ENCODE assay signal across 18 mouse cellular contexts in the genomic region with DNA sequence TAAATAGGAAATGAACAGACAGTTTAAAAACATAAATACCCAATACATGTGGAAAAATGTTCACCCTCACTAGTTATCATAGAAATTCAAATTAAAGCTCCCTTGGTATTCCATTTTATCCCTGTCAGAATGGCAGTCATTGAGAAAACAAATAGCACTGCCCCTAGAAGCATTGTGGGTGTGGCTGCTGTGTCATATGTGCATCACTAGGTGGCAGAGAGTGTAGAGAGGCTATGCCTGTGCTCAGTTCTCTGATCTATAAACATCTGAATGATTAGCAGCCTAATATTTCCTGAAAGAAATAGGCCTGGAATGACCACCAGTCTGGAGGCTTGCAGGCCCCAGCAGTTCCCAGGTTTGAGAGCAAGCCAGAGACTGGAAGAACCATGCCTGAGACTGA.
DNase-seq lines count a peak whose midpoint lies in the region; ATAC-seq and TF ChIP-seq lines count a peak whose summit lies in the region.
"Had no signal": no experiment of that assay in that cellular context is flagged by ENCODE, and none has a peak within 500 bp of the region (broad histone marks: within the 10 kb centered on the region; RNA-seq: fewer than 3 reads in every experiment).

No protein-coding gene starts in this region.

- peak; percentile 39 for DNase-seq in CD4-positive, CD25-positive, alpha-beta regulatory T cell, adult 2 months (ENCODE audit: low read depth, low spot score)
- no peak for DNase-seq in kidney, postnatal 0 days (ENCODE audit: low spot score)
- peak; percentile 19 for DNase-seq in thymus, postnatal 0 days (ENCODE audit: low spot score)
- no peak for DNase-seq in thymus, postnatal 10 days (ENCODE audit: low spot score in 2 of 2)
- no peak for DNase-seq in stomach, postnatal 0 days (ENCODE audit: low spot score)
- DNase-seq in adrenal gland, adult 18-20 months (ENCODE audit: low spot score in 2 of 2): no peak
- DNase-seq: adrenal gland, postnatal 36 days; cerebellum, adult 8-10 months; forebrain, postnatal 0 days; thymus, adult 2 months had no signal

- no peak overlapping the region for H3K9ac ChIP-seq in kidney, postnatal 0 days (ENCODE audit: low read depth, low read length)
- no peak overlapping the region for H3K9ac ChIP-seq in kidney, embryonic 14.5 days (ENCODE audit: low read depth, low read length)
- H3K9ac ChIP-seq in stomach, postnatal 0 days (ENCODE audit: low read length): no peak overlapping the region
- H3K9ac ChIP-seq: embryonic facial prominence, embryonic 13.5 days; forebrain, postnatal 0 days; kidney, embryonic 15.5 days; limb, embryonic 13.5 days; liver, embryonic 15.5 days; midbrain, embryonic 13.5 days had no signal

- H3K27me3 ChIP-seq in kidney, postnatal 0 days (ENCODE audit: insufficient read depth, low read length): no peaks in the 10 kb centered on the region
- no peaks in the 10 kb centered on the region for H3K27me3 ChIP-seq in kidney, embryonic 14.5 days (ENCODE audit: control insufficient read depth, insufficient read depth, low read length)
- no peaks in the 10 kb centered on the region for H3K27me3 ChIP-seq in stomach, postnatal 0 days (ENCODE audit: control insufficient read depth, insufficient read depth, low read length)
- H3K27me3 ChIP-seq: embryonic facial prominence, embryonic 13.5 days; kidney, embryonic 15.5 days; limb, embryonic 13.5 days; liver, embryonic 15.5 days; midbrain, embryonic 13.5 days had no signal

- no peaks in the 10 kb centered on the region for H3K36me3 ChIP-seq in kidney, postnatal 0 days (ENCODE audit: insufficient read depth, low read length)
- no peaks in the 10 kb centered on the region for H3K36me3 ChIP-seq in kidney, embryonic 14.5 days (ENCODE audit: control insufficient read depth, insufficient read depth, low read length)
- no peaks in the 10 kb centered on the region for H3K36me3 ChIP-seq in stomach, postnatal 0 days (ENCODE audit: control insufficient read depth, insufficient read depth, low read length)
- H3K36me3 ChIP-seq: embryonic facial prominence, embryonic 13.5 days; kidney, embryonic 15.5 days; limb, embryonic 13.5 days; liver, embryonic 15.5 days; midbrain, embryonic 13.5 days had no signal

- H3K4me2 ChIP-seq in kidney, postnatal 0 days (ENCODE audit: low read length): no peak overlapping the region
- H3K4me2 ChIP-seq in kidney, embryonic 14.5 days (replicated peaks; ENCODE audit: low read depth, low read length): no peak overlapping the region
- H3K4me2 ChIP-seq in stomach, postnatal 0 days (replicated peaks; ENCODE audit: low read depth): no peak overlapping the region
- H3K4me2 ChIP-seq: embryonic facial prominence, embryonic 13.5 days; kidney, embryonic 15.5 days; limb, embryonic 13.5 days; liver, embryonic 15.5 days; midbrain, embryonic 13.5 days had no signal

- peak; percentile 22; the same call in 1 of the 2 replicates for TF ChIP-seq CTCF in kidney, postnatal 0 days (IDR thresholded peaks at IDR 0.05; ENCODE audit: low read depth)
- peak; percentile 51; the same call in 1 of the 2 replicates for TF ChIP-seq CTCF in stomach, postnatal 0 days (IDR thresholded peaks at IDR 0.05; ENCODE audit: low read depth)

- no peaks in the 10 kb centered on the region for H3K4me1 ChIP-seq in kidney, postnatal 0 days (replicated peaks; ENCODE audit: insufficient read depth, low read length)
- H3K4me1 ChIP-seq in kidney, embryonic 14.5 days (ENCODE audit: control insufficient read depth, insufficient read depth, low read length): peaks cover 12% of the 10 kb centered on the region
- no peaks in the 10 kb centered on the region for H3K4me1 ChIP-seq in stomach, postnatal 0 days (replicated peaks; ENCODE audit: control insufficient read depth, insufficient read depth)
- H3K4me1 ChIP-seq: liver, embryonic 15.5 days had no signal

- H3K4me3 ChIP-seq in kidney, postnatal 0 days (replicated peaks; ENCODE audit: low read depth, low read length): no peak overlapping the region
- H3K4me3 ChIP-seq in kidney, embryonic 14.5 days (ENCODE audit: low read length): no peak overlapping the region
- H3K4me3 ChIP-seq in stomach, postnatal 0 days (ENCODE audit: low read depth, low read length): no peak overlapping the region
- H3K4me3 ChIP-seq: embryonic facial prominence, embryonic 13.5 days; kidney, embryonic 15.5 days; limb, embryonic 13.5 days; liver, embryonic 15.5 days; midbrain, embryonic 13.5 days had no signal

- no peak overlapping the region for H3K27ac ChIP-seq in kidney, postnatal 0 days
- no peak overlapping the region for H3K27ac ChIP-seq in kidney, embryonic 14.5 days (ENCODE audit: low read depth, low read length)
- no peak overlapping the region for H3K27ac ChIP-seq in stomach, postnatal 0 days (replicated peaks)
- H3K27ac ChIP-seq: embryonic facial prominence, embryonic 13.5 days; kidney, embryonic 15.5 days; limb, embryonic 13.5 days; liver, embryonic 15.5 days; midbrain, embryonic 13.5 days had no signal

- ATAC-seq in CD4-positive, CD25-positive, alpha-beta regulatory T cell, adult 4 months: no peak
- ATAC-seq in kidney, postnatal 0 days (replicated peaks; ENCODE audit: low FRiP score, low read depth): no peak
- no peak for ATAC-seq in kidney, embryonic 14.5 days (ENCODE audit: low FRiP score, low TSS enrichment)
- no peak for ATAC-seq in stomach, postnatal 0 days (ENCODE audit: low FRiP score, low TSS enrichment)
- ATAC-seq: forebrain, postnatal 0 days; hindbrain, embryonic 16.5 days; midbrain, embryonic 13.5 days had no signal

- no peaks in the 10 kb centered on the region for H3K9me3 ChIP-seq in kidney, postnatal 0 days (replicated peaks; ENCODE audit: low read length)
- H3K9me3 ChIP-seq in kidney, embryonic 14.5 days (ENCODE audit: control insufficient read depth, low read length): no peaks in the 10 kb centered on the region
- H3K9me3 ChIP-seq in stomach, postnatal 0 days (ENCODE audit: control insufficient read depth, low read length): no peaks in the 10 kb centered on the region
- H3K9me3 ChIP-seq: embryonic facial prominence, embryonic 13.5 days; kidney, embryonic 15.5 days; limb, embryonic 13.5 days; liver, embryonic 15.5 days; midbrain, embryonic 13.5 days had no signal

- TF ChIP-seq EP300 in stomach, postnatal 0 days (optimal IDR thresholded peaks at IDR 0.05): no peak

Comparison
In these comparisons a context has a peak if more than half of its experiments do, and no peak if none do; other contexts are left out.
1. DNase-seq: peak in CD4-positive, CD25-positive, alpha-beta regulatory T cell, adult 2 months (single experiment) and thymus, postnatal 0 days (single experiment); none in kidney, postnatal 0 days (single experiment), thymus, postnatal 10 days (0 of 2), stomach, postnatal 0 days (single experiment) and adrenal gland, adult 18-20 months (0 of 2).